Mouse (Mus musculus): Measurements from ENCODE around the gene Tsen54.

DNA sequence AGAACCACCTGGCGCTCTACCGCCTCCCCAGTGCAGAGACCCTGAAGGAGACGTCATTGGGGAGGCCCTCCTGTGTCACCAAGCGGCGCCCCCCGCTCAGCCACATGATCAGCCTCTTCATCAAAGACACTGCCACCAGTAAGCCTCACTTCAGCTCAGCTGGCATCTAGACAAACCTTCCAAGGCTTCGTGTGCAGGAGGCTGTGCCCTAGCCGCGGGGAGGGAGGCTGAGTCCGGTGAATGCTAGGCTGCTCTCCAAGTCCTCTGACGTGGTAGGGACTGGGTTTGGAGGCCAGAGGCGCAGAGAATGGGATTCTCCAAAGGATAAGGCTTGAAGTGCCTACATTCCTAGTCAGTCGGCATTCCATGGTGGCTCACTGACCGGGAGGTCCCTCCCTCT lies 22.2 kb upstream of the Tsen54 start:
- TF ChIP-seq POLR2A (IDR thresholded peaks at IDR 0.05; ENCODE audit: insufficient read depth, low read depth, low read length): no peak
- no peak for TF ChIP-seq EP300 (IDR thresholded peaks at IDR 0.05; ENCODE audit: insufficient read depth, low read depth, low read length)
- no peak for TF ChIP-seq CTCF (IDR thresholded peaks at IDR 0.05)

All from heart, adult 2 months (tissue).